Mouse (Mus musculus): Measurements from ENCODE around the gene Nkiras2. TPM values are rescaled to one million over a fixed set of nuclear protein-coding genes. Genes with fewer than 3 reads are reported as not detected.
A peak's percentile ranks its signal among the peaks of the same experiment; 100 is the strongest.

Nkiras2 gene
- polyA plus RNA-seq, 1 experiment from 2014 or later, result 63.5 TPM

DNA sequence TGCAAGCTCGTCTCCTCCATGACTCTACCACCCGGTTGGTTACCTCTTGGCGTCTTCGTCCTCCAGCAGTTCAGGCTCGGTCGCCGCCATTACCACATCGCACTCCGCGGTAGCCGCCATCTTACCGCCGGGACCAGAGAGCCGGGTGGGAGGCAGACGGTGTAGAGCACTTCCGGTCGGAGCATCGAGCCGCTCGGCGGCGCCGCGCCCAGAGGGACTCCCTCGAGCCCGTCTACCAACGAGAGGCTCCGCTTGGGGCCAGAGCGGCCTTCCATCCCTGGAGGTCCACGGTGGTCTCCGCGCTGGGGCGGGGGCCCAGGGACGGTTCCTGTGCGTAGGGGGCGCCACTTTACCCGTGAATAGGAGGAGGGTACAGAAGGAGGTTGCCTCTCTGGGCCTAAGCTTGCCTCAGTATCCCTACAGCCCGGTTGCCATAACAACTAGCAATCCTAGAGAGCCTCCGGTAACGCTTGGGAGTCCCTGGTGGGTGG, 486 bp downstream of the Nkiras2 start:
- Histone ChIP-seq H3K4me3 (replicated peaks) (peak overlapping the region; percentile 97), H3K4me1 (peaks cover 38% of the 10 kb centered on the region)
- WGBS, result under 1% methylated on average over 40 of the region's 40 CpGs

DNA sequence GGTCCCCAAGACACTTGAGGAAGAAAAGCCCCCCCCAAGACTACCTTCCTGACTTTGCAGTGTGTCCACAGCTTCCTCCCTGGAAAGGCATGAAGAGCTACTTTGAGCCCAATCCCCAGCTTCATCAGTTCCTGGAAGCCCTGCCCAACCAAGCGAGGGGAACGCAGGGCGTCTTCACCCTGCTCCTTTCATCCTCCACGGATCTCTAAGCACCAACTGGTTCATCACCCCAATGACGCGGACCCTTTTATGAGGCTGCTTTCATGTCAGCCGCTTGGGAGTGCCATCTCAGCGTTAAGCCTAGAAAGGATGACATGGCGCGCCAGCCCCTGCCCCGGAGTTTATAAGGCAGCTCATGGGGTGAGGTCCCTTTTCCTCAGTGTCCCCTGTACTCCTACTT, 938 bp downstream of the Nkiras2 start, which contains the start of gene Dnajc7:
TSS of gene Dnajc7 (minus strand) at position 187 of the 400 bp plus-strand sequence.
- Histone ChIP-seq H3K27me3 (no peaks in the 10 kb centered on the region), H3K9ac (peak within 1 kb of the TSS; percentile 93), H3K36me3 (peaks cover 10% of the 10 kb centered on the region), H3K27ac (peak within 1 kb of the TSS; percentile 96), H3K4me2 (peak within 1 kb of the TSS; percentile 81), H3K4me1 (peaks cover 38% of the 10 kb centered on the region), H3K9me3 (replicated peaks) (no peaks in the 10 kb centered on the region), H3K4me3 (replicated peaks) (peak within 1 kb of the TSS; percentile 97)
- under 1% methylated on average over 11 of the region's 11 CpGs for WGBS
- ATAC-seq (replicated peaks; ENCODE audit: low FRiP score), result peak; percentile 7; the same call in 1 of the 2 replicates

More for the DNA sequence above, 486 bp downstream of the Nkiras2 start:
- Histone ChIP-seq H3K4me2 (peak overlapping the region; percentile 81), H3K27ac (peak overlapping the region; percentile 96), H3K36me3 (peaks cover 7% of the 10 kb centered on the region; the same call in 1 of the 2 replicates), H3K9me3 (replicated peaks) (no peaks in the 10 kb centered on the region), H3K9ac (peak overlapping the region; percentile 93), H3K27me3 (no peaks in the 10 kb centered on the region)
- peak; percentile 95 for ATAC-seq (replicated peaks; ENCODE audit: low FRiP score)

DNA sequence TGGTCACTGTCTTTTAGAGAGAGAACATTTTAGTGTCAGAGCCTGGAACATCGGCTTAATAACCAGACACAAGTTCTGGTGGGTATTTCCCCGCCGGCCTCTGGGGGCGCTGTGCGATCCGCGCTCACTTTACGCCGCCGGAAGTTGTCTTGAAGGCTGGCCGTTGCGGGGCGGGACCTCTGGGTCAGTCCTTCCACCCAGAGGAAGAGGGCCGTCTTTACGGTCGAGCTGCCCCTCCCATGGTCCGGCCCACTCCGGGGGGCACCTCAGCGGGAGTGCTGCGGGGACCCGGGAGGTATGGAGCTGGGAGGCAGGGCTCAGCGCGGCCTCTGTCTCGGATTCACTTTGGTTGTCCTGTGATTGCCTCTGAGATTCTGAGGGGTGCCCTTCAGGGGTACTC, 3.7 kb downstream of the Nkiras2 start:
- Histone ChIP-seq H3K27ac (peak overlapping the region; percentile 89), H3K36me3 (peaks cover 28% of the 10 kb centered on the region), H3K27me3 (no peaks in the 10 kb centered on the region), H3K9me3 (replicated peaks) (no peaks in the 10 kb centered on the region), H3K4me1 (peaks cover 31% of the 10 kb centered on the region), H3K9ac (peak overlapping the region; percentile 72), H3K4me3 (replicated peaks) (peak overlapping the region; percentile 77), H3K4me2 (peak overlapping the region; percentile 71)
- ATAC-seq (replicated peaks; ENCODE audit: low FRiP score), result peak; percentile 81
- under 1% methylated on average over 24 of the region's 24 CpGs for WGBS

DNA sequence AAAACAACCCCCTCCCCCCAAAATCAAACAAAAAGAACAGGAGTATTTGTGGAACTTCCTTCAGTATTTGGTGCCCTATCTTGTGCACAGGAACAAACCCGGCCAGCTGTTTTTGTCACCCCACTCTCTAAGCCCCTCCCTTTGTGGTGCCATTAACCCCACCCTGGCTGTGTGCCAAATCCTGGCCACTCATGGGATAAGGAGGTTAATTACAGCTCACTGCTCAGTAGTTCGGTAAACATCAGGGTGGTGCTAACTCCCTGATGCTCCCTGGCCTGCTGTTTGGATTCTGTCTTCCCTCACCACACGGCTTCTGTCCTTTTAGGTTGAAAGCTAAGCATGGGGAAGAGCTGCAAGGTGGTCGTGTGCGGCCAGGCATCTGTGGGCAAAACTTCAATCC, 4.8 kb downstream of the Nkiras2 start:
- H3K4me3 ChIP-seq (replicated peaks), result peak overlapping the region; percentile 77
- peak overlapping the region; percentile 41; the same call in 1 of the 2 replicates for H3K27ac ChIP-seq
- H3K4me2 ChIP-seq, result peak overlapping the region; percentile 71
- WGBS, result 33% methylated on average over 5 of the region's 5 CpGs
- no peak for ATAC-seq (replicated peaks; ENCODE audit: low FRiP score)
- peaks cover 29% of the 10 kb centered on the region for H3K4me1 ChIP-seq
- H3K9ac ChIP-seq, result peak overlapping the region; percentile 72; the same call in 1 of the 2 replicates
- no peaks in the 10 kb centered on the region for H3K27me3 ChIP-seq
- H3K36me3 ChIP-seq, result peaks cover 28% of the 10 kb centered on the region
- H3K9me3 ChIP-seq (replicated peaks), result no peaks in the 10 kb centered on the region

DNA sequence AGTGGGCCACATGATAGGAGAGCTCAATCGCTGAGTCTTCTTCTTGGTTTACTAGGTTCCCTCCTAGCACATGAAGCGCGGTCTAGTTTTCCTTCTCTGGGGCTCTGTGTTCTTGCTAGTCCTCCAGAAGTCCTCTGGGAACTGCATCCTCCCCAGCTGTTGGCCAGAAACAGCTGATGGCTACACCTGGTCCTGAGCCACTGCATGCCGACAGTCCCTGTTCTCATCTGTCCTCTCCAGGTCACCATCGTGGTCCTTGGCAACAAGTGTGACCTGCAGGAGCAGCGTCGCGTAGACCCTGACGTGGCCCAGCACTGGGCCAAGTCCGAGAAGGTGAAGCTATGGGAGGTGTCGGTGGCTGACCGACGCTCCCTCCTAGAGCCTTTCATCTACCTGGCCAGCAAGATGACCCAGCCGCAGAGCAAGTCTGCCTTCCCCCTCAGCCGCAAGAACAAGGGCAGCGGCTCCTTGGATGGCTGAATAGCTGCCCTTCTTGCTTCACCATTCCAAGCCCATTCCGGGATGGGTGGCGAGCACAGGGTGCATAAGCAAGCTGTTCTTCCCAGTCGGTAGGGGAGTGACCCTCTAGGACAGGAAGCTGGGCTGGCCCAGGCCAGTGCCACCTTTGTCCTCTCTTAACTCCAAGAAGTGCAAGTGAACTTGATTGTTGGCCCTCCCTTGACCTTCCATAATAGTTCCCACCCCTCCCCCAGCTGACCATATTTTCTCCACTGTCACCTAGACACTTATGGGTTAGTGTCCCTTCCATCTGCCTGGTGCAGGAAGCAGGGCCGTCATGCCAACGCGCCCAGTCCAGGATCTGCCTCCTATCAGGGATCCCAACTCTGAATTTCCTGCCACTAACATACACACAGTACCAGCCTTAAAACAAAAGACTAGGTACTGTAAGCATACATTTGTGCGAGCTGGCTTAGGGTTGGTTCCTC, 7.0 kb downstream of the Nkiras2 start:
- H3K4me1 ChIP-seq, result peaks cover 27% of the 10 kb centered on the region
- ATAC-seq (replicated peaks; ENCODE audit: low FRiP score), result no peak
- no peak overlapping the region for H3K27ac ChIP-seq

DNA sequence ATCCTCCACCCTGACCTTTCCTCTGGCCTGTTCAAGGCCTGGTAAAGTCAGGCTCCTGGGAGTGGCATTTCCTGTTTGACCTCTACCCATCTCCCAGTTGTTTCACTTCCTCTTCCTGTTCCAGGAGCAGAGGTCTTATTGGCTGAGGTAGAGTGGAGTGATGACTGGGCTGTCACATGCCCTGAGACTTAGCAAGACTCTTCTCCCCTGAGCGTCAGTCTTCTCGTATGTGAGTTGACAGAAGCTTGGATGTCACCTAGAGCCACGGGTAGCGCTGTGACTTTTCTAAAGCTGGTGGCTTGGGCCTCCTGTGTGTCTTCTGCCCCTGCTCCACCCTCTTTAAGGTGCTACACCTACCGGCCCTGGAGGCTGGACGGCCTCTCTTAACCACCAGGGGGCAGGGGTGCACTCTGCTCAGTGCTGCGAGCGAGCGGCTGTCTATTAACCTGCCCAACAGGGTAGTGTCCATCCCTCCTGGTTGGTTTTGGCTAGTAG, 7.7 kb downstream of the Nkiras2 start:
- H3K9me3 ChIP-seq (replicated peaks), result no peaks in the 10 kb centered on the region
- H3K4me2 ChIP-seq, result no peak overlapping the region
- H3K36me3 ChIP-seq, result peaks cover 28% of the 10 kb centered on the region
- no peak overlapping the region for H3K9ac ChIP-seq
- no peak overlapping the region for H3K4me3 ChIP-seq (replicated peaks)
- ATAC-seq (replicated peaks; ENCODE audit: low FRiP score), result peak; percentile 56; the same call in 1 of the 2 replicates
- peaks cover 27% of the 10 kb centered on the region for H3K4me1 ChIP-seq
- WGBS, result 19% methylated on average over 9 of the region's 9 CpGs
- no peak overlapping the region for H3K27ac ChIP-seq
- peaks cover 3% of the 10 kb centered on the region; the same call in 1 of the 2 replicates for H3K27me3 ChIP-seq

More for the DNA sequence above, 7.0 kb downstream of the Nkiras2 start:
- Histone ChIP-seq H3K9me3 (replicated peaks) (no peaks in the 10 kb centered on the region), H3K27me3 (peaks cover 3% of the 10 kb centered on the region; the same call in 1 of the 2 replicates), H3K36me3 (peaks cover 28% of the 10 kb centered on the region), H3K9ac (no peak overlapping the region), H3K4me2 (no peak overlapping the region), H3K4me3 (replicated peaks) (no peak overlapping the region)
- 90% methylated on average over 23 of the region's 23 CpGs for WGBS

DNA sequence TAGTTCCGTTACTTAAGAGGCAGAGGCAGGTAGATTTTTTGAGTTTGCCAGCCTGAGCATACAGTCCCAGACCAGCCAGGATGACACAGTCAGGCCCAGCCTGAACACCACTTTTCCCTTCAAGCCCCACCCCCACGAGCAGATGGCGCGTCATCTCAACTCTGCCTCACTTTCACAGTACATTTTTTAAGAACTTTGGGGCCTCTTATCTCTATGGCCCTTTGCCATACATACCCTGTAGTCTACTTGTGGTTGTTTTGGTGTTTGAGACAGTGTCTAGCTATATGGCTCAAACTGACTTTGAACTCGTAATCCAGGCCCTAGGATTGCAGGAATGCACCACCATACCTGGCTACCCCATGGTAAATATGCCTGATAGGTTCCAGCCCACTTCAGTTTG, 9.0 kb downstream of the Nkiras2 start:
- WGBS, result 90% methylated on average over 5 of the region's 5 CpGs

DNA sequence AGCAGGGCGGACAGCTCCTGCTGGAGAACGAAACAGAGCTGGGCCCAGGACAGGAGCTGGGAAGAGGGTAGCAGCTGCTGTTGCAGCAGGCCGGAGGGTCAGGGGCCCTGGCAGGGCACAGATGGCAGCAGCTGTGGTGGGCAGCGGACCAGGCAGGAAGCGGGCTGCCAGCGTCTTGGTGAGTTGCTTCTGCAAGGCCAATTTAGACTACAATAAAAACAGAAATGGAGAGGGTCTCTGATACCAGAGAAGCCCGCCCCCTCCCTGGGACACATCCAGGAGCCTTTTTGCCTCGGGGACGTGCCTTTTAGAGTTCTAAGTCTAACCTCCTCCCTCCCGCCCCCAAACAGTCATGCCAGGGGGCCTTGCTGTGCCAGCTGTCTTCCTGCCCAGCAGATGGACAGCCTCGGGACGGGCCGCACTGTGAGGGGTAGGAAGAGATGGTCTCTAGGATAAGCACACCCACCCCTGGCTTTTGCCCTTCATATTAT, 9.9 kb downstream of the Nkiras2 start:
- no peaks in the 10 kb centered on the region for H3K9me3 ChIP-seq (replicated peaks)
- peaks cover 16% of the 10 kb centered on the region for H3K4me1 ChIP-seq
- 0 out of 2 replicates have a peak overlapping the region, but pooled peaks have one; percentile 24 for H3K27ac ChIP-seq
- peak; percentile 16; the same call in 1 of the 2 replicates for ATAC-seq (replicated peaks; ENCODE audit: low FRiP score)
- no peak overlapping the region for H3K4me3 ChIP-seq (replicated peaks)
- no peak overlapping the region for H3K9ac ChIP-seq
- peaks cover 8% of the 10 kb centered on the region; the same call in 1 of the 2 replicates for H3K27me3 ChIP-seq
- H3K36me3 ChIP-seq, result peaks cover 28% of the 10 kb centered on the region
- H3K4me2 ChIP-seq, result no peak overlapping the region; the same call in 1 of the 2 replicates
- WGBS, result 25% methylated on average over 13 of the region's 13 CpGs

More for the DNA sequence above, 9.0 kb downstream of the Nkiras2 start:
- no peak overlapping the region for H3K4me3 ChIP-seq (replicated peaks)
- no peaks in the 10 kb centered on the region for H3K9me3 ChIP-seq (replicated peaks)
- no peak for ATAC-seq (replicated peaks; ENCODE audit: low FRiP score)
- no peak overlapping the region for H3K9ac ChIP-seq
- H3K4me2 ChIP-seq, result no peak overlapping the region
- H3K27ac ChIP-seq, result no peak overlapping the region
- peaks cover 22% of the 10 kb centered on the region for H3K4me1 ChIP-seq
- peaks cover 3% of the 10 kb centered on the region; the same call in 1 of the 2 replicates for H3K27me3 ChIP-seq
- H3K36me3 ChIP-seq, result peaks cover 28% of the 10 kb centered on the region

DNA sequence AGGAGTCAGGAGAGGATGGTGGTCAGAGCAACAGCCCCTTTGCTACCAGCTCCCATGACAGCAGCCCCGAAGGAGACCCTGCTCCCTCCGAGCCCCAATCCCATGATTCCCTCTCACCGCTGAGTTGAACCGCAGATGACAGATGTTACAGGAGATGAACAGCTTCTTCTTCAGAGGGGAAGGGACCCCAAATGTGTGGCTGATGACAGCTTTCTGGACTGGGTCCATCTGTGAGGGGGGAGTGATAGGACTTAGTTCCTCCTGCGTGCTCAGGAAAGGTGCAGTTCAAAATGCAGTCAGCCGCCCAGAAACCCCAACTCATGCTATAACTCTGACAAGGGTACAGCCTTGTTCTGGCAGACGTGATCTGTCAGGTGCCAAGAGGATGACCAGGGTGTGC, 15.5 kb downstream of the Nkiras2 start:
- Histone ChIP-seq H3K4me3 (replicated peaks) (no peak overlapping the region), H3K36me3 (no peaks in the 10 kb centered on the region), H3K9ac (no peak overlapping the region), H3K4me1 (no peaks in the 10 kb centered on the region), H3K9me3 (replicated peaks) (no peaks in the 10 kb centered on the region), H3K27me3 (peaks cover 29% of the 10 kb centered on the region), H3K27ac (no peak overlapping the region), H3K4me2 (no peak overlapping the region)
- no peak for ATAC-seq (replicated peaks; ENCODE audit: low FRiP score)
- 62% methylated on average over 7 of the region's 7 CpGs for WGBS

DNA sequence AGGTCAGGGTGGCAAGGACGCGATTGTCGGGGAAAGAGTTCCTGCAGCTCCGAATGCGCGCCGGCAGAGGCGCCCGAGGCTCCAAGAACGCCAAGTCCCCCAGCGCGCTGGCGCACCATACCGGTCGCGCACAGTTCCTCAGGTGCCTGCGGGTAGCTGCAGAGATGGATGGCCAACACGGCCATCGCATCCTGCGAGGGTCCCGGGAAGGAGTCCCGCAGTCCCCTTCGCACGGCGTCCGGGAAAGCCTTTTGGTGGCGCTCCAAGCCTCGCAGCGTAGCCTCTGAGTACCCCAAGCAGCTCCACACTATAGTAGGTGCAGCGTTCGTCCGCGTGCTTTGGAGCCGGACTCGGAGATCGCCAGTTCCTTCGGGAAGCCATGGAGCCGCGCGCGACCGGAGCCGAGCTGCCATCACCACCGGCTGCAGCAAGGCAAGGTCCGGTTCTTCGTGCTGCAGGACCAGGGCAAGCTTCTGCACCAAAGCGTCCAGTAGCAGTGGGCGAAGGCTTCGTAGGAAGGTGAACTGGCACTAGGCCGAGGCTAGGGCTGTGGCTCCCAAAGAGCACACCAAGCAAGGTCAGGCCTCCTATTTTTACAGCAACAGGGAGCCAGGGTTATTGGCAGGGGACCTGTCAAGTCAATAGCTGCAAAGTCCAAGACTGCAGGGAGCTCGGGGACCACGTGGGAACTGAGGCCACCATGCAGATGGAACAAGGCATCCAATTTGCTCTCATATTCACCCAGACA, 21.3 kb downstream of the Nkiras2 start:
- Histone ChIP-seq H3K4me2 (peak overlapping the region; percentile 88), H3K9ac (peak overlapping the region; percentile 21)
- WGBS, result 7% methylated on average over 52 of the region's 52 CpGs

More for the DNA sequence above, 21.3 kb downstream of the Nkiras2 start:
- peaks cover 13% of the 10 kb centered on the region for H3K4me1 ChIP-seq
- peak; percentile 60 for ATAC-seq (replicated peaks; ENCODE audit: low FRiP score)
- H3K36me3 ChIP-seq, result no peaks in the 10 kb centered on the region
- no peaks in the 10 kb centered on the region for H3K9me3 ChIP-seq (replicated peaks)
- peaks cover 40% of the 10 kb centered on the region for H3K27me3 ChIP-seq
- H3K27ac ChIP-seq, result no peak overlapping the region
- peak overlapping the region; percentile 42 for H3K4me3 ChIP-seq (replicated peaks)

All from kidney, embryonic 15.5 days (tissue).